Mouse (Mus musculus) embryonic facial prominence, embryonic 12.5 days (tissue): Measurements from ENCODE around the gene Prkci. TPM values are rescaled to one million over a fixed set of nuclear protein-coding genes. Genes with fewer than 3 reads are reported as not detected.

Experiments
- ATAC-seq: fragments of 200-750 bp; cut with Nextera tagmentation; 2 replicates; pipeline ENCODE4 v1.8.0; 2017; ENCODE audit not compliant: insufficient number of reproducible peaks, insufficient read depth, low FRiP score, low TSS enrichment
- H3K27ac ChIP-seq: fragments of 300-500 bp; sonication (generic); 2 replicates; pipeline ENCODE4 v1.5.1; 2016; ENCODE audit warnings: mild to moderate bottlenecking
- H3K27me3 ChIP-seq: fragments of 300-500 bp; sonication (generic); 2 replicates; pipeline ENCODE4 v1.6.1; 2016; ENCODE audit warnings: mild to moderate bottlenecking, moderate library complexity
- H3K36me3 ChIP-seq: fragments of 300-500 bp; sonication (generic); 2 replicates; pipeline ENCODE4 v1.6.1; 2016; ENCODE audit warnings: mild to moderate bottlenecking
- H3K4me1 ChIP-seq: fragments of 300-500 bp; sonication (generic); 2 replicates; pipeline ENCODE4 v1.6.1; 2016
- H3K4me2 ChIP-seq: fragments of 300-500 bp; sonication (generic); replicated peaks from 2 replicates; pipeline ENCODE4 v1.6.1; 2016; ENCODE audit warnings: mild to moderate bottlenecking, moderate library complexity
- H3K4me3 ChIP-seq: fragments of 300-500 bp; sonication (generic); 2 replicates; pipeline ENCODE4 v1.5.1; 2016; ENCODE audit warnings: mild to moderate bottlenecking
- H3K9ac ChIP-seq: fragments of 300-500 bp; sonication (generic); 2 replicates; pipeline ENCODE4 v1.6.1; 2016; ENCODE audit warnings: mild to moderate bottlenecking, moderate library complexity
- H3K9me3 ChIP-seq: fragments of 300-500 bp; sonication (generic); 2 replicates; pipeline ENCODE4 v1.6.1; 2016; ENCODE audit warnings: mild to moderate bottlenecking, moderate library complexity
- WGBS: fragments of 180-500 bp; shearing (Covaris S2); methylation state at CpG from one replicate; pipeline ENCODE4 v1.1.7; 2016; 5-methylcytosine and 5-hydroxymethylcytosine counted together
- polyA plus RNA-seq: library from polyadenylated mRNA; unstranded; fragments of >200 nt; fragmentation: Nextera tagmentation; extraction: Ambion mirVana; gene quantifications from 2 replicates; pipeline ENCODE4 v1.2.1, GENCODE M21; 2016

The Prkci gene
- polyA plus RNA-seq, result 46.9 and 52.2 TPM in 2 replicates

DNA sequence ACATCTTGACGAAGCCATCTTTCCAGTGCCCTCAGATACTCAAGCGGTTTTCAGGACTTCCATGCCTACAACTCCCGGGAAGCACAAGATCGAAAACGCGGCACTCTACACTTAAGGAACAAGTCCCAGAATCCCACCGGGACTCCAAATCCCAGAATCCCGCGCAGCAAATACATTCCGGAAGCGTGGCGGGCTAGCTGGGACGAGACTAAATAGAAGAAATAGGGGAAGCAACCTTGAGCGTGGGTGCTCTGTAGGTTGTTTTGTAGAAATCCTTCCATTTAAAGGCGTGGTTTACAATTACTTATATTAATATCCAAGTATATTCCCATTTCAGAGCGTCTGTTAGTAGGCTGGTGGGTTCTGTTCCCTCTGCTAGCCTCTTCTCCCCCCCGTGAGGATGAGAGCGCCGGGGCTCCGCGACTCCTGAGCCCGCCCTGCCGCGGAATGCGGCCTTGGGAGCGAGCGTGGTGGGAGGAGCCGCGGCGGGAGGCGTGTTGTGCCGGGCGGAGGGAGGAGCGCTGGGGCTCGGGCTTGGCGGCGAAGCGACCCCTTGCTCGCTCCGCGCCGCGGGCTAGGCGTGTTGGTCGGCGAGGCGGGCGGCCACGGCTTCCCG lies at the start of gene Prkci:
Gene Prkci (plus strand): TSS at position 465 of the 616 bp plus-strand sequence.
- Histone ChIP-seq H3K9ac (peak within 1 kb of the TSS; percentile 72), H3K4me3 (peak within 1 kb of the TSS; percentile 67), H3K27me3 (no peaks in the 10 kb centered on the region), H3K9me3 (no peaks in the 10 kb centered on the region), H3K4me2 (peak within 1 kb of the TSS; percentile 67), H3K4me1 (peaks cover 23% of the 10 kb centered on the region), H3K36me3 (no peaks in the 10 kb centered on the region), H3K27ac (peak within 1 kb of the TSS; percentile 70)
- under 1% methylated on average over 50 of the region's 50 CpGs for WGBS
- peak; percentile 94 for ATAC-seq

DNA sequence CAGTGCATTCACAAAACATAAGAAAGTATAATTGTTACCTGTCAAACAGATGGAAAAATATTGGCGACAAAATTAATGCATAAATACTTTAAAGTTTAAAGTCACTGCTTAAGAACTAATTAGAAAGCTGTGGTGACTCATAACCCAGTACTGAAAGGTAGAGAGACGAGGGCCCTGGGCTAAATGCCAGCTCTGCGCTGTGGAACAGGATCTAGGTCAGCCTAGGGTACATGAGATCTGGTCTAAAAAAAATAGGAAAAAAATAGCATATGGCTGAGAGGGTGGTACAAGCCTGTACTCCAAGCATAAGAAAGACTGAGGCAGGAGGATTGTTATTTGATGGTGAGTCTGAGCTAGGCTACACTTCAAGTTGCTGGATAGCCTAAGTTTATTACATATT lies 43.9 kb upstream of the Prkci start:
- H3K36me3 ChIP-seq, result peaks cover 48% of the 10 kb centered on the region
- no peak for ATAC-seq
- H3K9me3 ChIP-seq, result no peaks in the 10 kb centered on the region
- H3K27me3 ChIP-seq, result no peaks in the 10 kb centered on the region
- H3K4me1 ChIP-seq, result no peaks in the 10 kb centered on the region
- H3K9ac ChIP-seq, result no peak overlapping the region
- WGBS, result 84% methylated on average over 3 of the region's 3 CpGs
- H3K27ac ChIP-seq, result no peak overlapping the region
- H3K4me3 ChIP-seq, result no peak overlapping the region
- no peak overlapping the region for H3K4me2 ChIP-seq

DNA sequence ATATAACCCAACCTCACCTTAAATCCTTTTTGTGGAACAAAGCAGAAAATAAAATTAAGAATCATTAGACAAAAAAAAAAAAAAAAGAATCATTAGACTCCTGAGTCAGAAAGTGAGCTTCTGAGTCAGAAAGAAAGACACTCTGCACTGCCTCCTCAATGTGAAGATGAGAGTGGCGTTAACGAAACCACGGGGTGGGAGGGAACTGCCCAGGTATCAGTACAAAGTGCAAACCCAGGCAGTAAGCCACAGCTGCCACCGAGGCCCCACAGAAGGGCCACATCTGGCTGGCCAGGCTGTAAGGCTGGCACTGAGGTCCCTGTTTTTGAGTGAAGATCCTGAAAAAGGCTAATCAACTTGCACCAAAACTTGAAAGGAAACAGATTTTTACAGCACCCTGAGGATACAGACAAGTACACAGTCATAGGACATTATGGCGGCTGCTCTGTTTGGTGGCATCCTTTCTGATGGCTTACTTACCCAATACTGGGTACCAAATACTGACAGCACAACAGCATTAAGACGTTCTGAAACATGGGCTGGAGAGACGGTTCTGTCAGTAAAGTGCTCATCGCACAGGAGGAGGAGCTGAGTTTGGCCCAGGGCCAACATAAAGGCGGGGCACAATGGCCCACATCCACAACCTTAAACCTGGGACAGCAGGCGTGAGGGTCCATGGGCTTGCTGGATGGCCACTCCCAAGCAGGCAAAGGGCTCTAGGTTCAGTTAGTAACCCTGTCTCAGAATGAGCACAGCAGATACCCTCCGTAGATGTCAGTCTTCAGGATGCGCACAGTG lies 43.1 kb upstream of the Prkci start:
- WGBS, result 94% methylated on average over 12 of the region's 12 CpGs
- peaks cover 48% of the 10 kb centered on the region for H3K36me3 ChIP-seq
- H3K27me3 ChIP-seq, result no peaks in the 10 kb centered on the region
- no peaks in the 10 kb centered on the region for H3K9me3 ChIP-seq
- H3K4me3 ChIP-seq, result no peak overlapping the region
- H3K9ac ChIP-seq, result no peak overlapping the region
- no peak overlapping the region for H3K27ac ChIP-seq
- no peaks in the 10 kb centered on the region for H3K4me1 ChIP-seq
- H3K4me2 ChIP-seq, result no peak overlapping the region
- 0 out of 2 replicates have a peak, but pooled peaks have one; percentile 28 for ATAC-seq

DNA sequence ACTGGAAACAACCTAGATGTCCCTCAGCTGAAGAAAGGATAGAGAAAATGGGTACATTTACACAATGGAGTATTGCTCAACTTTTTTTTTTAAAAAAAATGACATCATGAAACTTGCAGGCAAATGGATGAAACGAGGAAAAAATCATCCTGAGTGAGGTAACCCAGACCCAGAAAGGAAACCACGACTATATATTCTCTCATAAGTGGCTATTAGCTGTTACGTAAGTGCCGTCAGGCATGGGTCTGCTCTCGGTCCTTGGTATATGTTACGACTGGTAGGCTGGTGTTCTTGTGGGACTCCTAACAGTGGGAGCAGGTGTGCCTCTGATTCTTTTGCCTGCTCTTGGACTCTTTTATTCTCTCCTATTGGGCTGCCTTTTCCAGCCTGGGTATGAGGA lies 39.2 kb upstream of the Prkci start:
- Histone ChIP-seq H3K27ac (no peak overlapping the region), H3K9me3 (no peaks in the 10 kb centered on the region), H3K27me3 (no peaks in the 10 kb centered on the region), H3K4me2 (no peak overlapping the region), H3K4me1 (no peaks in the 10 kb centered on the region), H3K9ac (no peak overlapping the region), H3K4me3 (no peak overlapping the region), H3K36me3 (peaks cover 66% of the 10 kb centered on the region)
- 94% methylated on average over 6 of the region's 6 CpGs for WGBS
- ATAC-seq, result no peak

DNA sequence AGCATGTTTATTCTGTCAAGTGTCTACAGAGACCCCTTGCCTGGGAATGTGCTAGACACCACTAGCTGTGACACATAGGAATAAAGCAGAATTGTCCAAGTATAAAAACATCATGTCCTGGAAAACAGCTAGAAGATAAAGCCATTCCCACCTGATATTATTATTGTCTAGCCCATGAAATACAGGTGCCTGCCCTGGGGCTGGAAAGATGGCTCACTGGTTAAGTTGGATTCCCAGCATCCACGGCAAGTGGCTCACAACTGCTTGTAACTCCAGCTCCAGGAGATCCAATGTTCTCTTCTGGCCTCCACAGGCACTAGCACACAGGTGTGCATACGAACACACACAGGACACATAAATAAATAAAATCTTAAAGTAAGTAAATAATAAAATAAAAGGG lies 36.8 kb upstream of the Prkci start:
- 76% methylated on average over 2 of the region's 2 CpGs for WGBS
- H3K27me3 ChIP-seq, result no peaks in the 10 kb centered on the region
- H3K9ac ChIP-seq, result no peak overlapping the region
- no peak for ATAC-seq
- H3K4me1 ChIP-seq, result no peaks in the 10 kb centered on the region
- H3K4me2 ChIP-seq, result no peak overlapping the region
- H3K9me3 ChIP-seq, result no peaks in the 10 kb centered on the region; the same call in 1 of the 2 replicates
- no peak overlapping the region for H3K27ac ChIP-seq
- no peak overlapping the region for H3K4me3 ChIP-seq
- H3K36me3 ChIP-seq, result peaks cover 69% of the 10 kb centered on the region

DNA sequence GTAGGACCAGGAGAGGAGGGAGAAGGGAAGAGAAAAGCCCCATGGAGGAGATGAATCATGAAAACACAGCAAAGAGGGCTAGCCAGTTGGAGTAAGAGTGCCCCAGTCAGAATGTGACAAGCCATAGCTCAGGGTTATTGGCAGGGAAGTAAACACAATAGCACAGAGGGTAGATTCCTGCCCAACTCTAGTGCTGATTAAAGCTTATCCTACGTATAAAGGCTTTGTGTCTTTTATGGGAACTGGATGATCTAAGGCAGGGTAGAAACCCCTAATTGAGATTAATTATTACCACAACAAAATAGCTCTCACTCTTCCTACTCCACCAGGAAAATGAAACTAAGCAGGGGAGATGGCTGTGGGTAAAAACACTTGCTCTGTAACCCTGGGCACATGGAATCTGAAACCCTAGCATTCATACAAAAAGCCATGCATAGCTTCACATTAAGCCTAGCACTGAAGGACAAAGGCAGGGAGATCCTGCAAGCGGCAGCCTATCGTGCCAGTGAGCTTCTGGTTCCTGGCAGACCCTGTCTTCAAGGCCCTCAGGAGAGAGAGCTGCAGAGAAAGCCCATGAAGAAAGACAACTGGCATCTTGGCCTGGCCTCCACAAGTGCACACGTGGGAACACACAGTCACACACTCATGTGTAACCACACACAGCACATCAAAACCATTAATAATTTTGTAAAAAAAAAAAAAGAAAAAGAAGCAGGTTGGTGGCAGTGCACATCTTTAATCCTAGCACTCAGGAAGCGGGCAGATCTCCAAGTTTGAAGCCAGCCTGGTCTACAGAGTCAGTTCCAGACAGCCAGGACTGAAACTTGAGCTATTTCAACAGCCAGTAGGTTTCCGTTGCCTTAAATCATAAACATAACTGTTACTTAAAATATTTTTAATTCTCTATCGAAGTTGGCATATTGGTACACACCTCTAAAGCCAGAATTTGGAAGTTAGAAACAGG lies 35.4 kb upstream of the Prkci start:
- no peak overlapping the region for H3K9ac ChIP-seq
- H3K4me2 ChIP-seq, result no peak overlapping the region
- 58% methylated on average over 7 of the region's 7 CpGs for WGBS
- H3K27me3 ChIP-seq, result no peaks in the 10 kb centered on the region
- H3K4me1 ChIP-seq, result no peaks in the 10 kb centered on the region
- no peaks in the 10 kb centered on the region; the same call in 1 of the 2 replicates for H3K9me3 ChIP-seq
- no peak for ATAC-seq
- H3K4me3 ChIP-seq, result no peak overlapping the region
- 0 out of 2 replicates have a peak overlapping the region, but pooled peaks have one; percentile 17 for H3K27ac ChIP-seq
- peaks cover 70% of the 10 kb centered on the region for H3K36me3 ChIP-seq

- peaks cover 57% of the 10 kb centered on the region for H3K36me3 ChIP-seq
- no peaks in the 10 kb centered on the region; the same call in 1 of the 2 replicates for H3K9me3 ChIP-seq
- no peak overlapping the region for H3K9ac ChIP-seq
- H3K4me1 ChIP-seq, result peaks cover 5% of the 10 kb centered on the region
- no peak for ATAC-seq
- WGBS, result 94% methylated on average over 4 of the region's 4 CpGs
- no peaks in the 10 kb centered on the region for H3K27me3 ChIP-seq
- no peak overlapping the region for H3K4me3 ChIP-seq
- H3K4me2 ChIP-seq, result no peak overlapping the region
- no peak overlapping the region for H3K27ac ChIP-seq
Observed at GRCm38 (mm10) chr3:30963100-30963499, 32.4 kb upstream of the Prkci start.

- 96% methylated on average over 3 of the region's 3 CpGs for WGBS
- Histone ChIP-seq H3K4me2 (no peak overlapping the region), H3K9me3 (no peaks in the 10 kb centered on the region; the same call in 1 of the 2 replicates), H3K4me1 (peaks cover 7% of the 10 kb centered on the region), H3K9ac (no peak overlapping the region), H3K27me3 (no peaks in the 10 kb centered on the region), H3K27ac (no peak overlapping the region), H3K36me3 (peaks cover 48% of the 10 kb centered on the region), H3K4me3 (no peak overlapping the region)
- ATAC-seq, result no peak
Observed at GRCm38 (mm10) chr3:30964216-30964615, 31.3 kb upstream of the Prkci start.

DNA sequence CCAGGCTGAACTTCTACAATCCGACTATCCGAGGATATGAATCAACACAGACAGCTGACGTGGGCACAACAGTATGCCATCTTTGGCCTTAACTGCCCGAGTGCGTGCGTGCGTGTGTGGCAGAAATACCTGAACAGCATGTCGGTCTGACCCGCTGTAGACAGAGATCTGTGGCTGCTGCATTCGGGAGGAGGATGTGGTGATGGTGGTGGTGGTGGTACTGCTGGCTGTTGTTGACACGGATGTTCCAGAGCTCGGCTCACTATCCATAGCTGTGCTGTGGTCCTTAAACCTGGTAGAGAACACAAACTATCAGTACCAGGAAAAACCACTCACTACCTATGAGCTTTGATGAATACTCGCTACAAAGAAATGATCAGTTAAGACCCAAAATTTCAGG lies 29.9 kb upstream of the Prkci start:
- H3K36me3 ChIP-seq, result peaks cover 35% of the 10 kb centered on the region
- WGBS, result 94% methylated on average over 13 of the region's 13 CpGs
- H3K4me1 ChIP-seq, result peaks cover 14% of the 10 kb centered on the region
- no peaks in the 10 kb centered on the region; the same call in 1 of the 2 replicates for H3K9me3 ChIP-seq
- H3K4me3 ChIP-seq, result no peak overlapping the region
- no peaks in the 10 kb centered on the region for H3K27me3 ChIP-seq
- no peak overlapping the region for H3K4me2 ChIP-seq
- no peak overlapping the region for H3K27ac ChIP-seq
- ATAC-seq, result no peak
- no peak overlapping the region for H3K9ac ChIP-seq

- Histone ChIP-seq H3K4me1 (peaks cover 14% of the 10 kb centered on the region), H3K4me3 (peak overlapping the region; percentile 98), H3K4me2 (peak overlapping the region; percentile 71), H3K36me3 (peaks cover 21% of the 10 kb centered on the region), H3K9ac (peak overlapping the region; percentile 91), H3K27me3 (no peaks in the 10 kb centered on the region), H3K9me3 (no peaks in the 10 kb centered on the region), H3K27ac (peak overlapping the region; percentile 84)
- peak; percentile 65; the same call in 1 of the 2 replicates for ATAC-seq
- WGBS, result under 1% methylated on average over 43 of the region's 54 CpGs
Observed at GRCm38 (mm10) chr3:30968531-30969092, 26.9 kb upstream of the Prkci start.

DNA sequence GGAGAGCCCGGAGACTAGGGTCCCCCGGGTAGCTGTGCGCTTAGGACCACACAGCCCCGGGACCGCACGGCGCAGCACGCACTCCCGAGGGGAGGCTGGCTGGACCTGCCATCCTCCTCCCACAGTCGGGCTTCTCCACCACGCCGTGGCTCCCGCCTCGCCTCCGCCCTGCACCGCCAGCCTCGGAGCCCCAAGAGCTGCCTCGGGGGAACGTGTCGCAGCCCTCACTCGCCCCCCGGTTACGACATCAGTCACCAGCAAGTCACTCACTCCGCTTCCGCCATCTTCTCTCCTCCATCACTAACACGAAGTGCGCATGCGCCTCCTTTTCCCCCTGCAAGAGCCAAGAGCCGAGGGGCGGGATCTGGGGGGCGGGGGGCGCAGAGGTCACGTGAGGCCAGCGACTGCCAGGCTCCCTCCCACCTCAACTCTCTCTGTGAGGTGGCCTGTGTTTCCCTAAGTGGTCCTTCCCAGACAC lies 26.4 kb upstream of the Prkci start, which contains the start of gene Phc3:
Gene Phc3 (minus strand): TSS at position 312 of the 478 bp plus-strand sequence.
- peak; percentile 87 for ATAC-seq
- no peaks in the 10 kb centered on the region for H3K27me3 ChIP-seq
- H3K9ac ChIP-seq, result peak within 1 kb of the TSS; percentile 91
- peaks cover 14% of the 10 kb centered on the region for H3K4me1 ChIP-seq
- H3K36me3 ChIP-seq, result peaks cover 15% of the 10 kb centered on the region
- no peaks in the 10 kb centered on the region for H3K9me3 ChIP-seq
- WGBS, result 1% methylated on average over 34 of the region's 34 CpGs
- H3K4me2 ChIP-seq, result peak within 1 kb of the TSS; percentile 71
- peak within 1 kb of the TSS; percentile 98 for H3K4me3 ChIP-seq
- H3K27ac ChIP-seq, result peak within 1 kb of the TSS; percentile 84
